Mouse (Mus musculus) cerebellum, adult 18-20 months (tissue): Measurements from ENCODE around the gene Skap1.

Experiments
- DNase-seq, 2 experiments: peaks; one replicate each; pipeline ENCODE4 v3.0.0; 2021

Skap1 gene

GRCm38 (mm10) chr11:96463986-96464715 is at the start of gene Skap1:
TSS of gene Skap1 (plus strand) at chr11:96464593.
- DNase-seq, result no peak

GRCm38 (mm10) chr11:96421074-96421473 is 43.3 kb upstream of the Skap1 start:
- DNase-seq, result no peak

GRCm38 (mm10) chr11:96421517-96422265 is 42.7 kb upstream of the Skap1 start:
- DNase-seq, result no peak

- no peak for DNase-seq
Observed at GRCm38 (mm10) chr11:96425193-96425592, 39.2 kb upstream of the Skap1 start.

- no peak for DNase-seq
Observed at GRCm38 (mm10) chr11:96426191-96426590, 38.2 kb upstream of the Skap1 start.

GRCm38 (mm10) chr11:96426805-96427204 is 37.6 kb upstream of the Skap1 start:
- no peak for DNase-seq

- no peak for DNase-seq
Observed at GRCm38 (mm10) chr11:96429062-96429461, 35.3 kb upstream of the Skap1 start.

GRCm38 (mm10) chr11:96429891-96430290 is 34.5 kb upstream of the Skap1 start:
- no peak for DNase-seq

- DNase-seq, result no peak
Observed at GRCm38 (mm10) chr11:96431871-96432270, 32.5 kb upstream of the Skap1 start.

GRCm38 (mm10) chr11:96434888-96435287 is 29.5 kb upstream of the Skap1 start:
- no peak for DNase-seq

GRCm38 (mm10) chr11:96436525-96436924 is 27.9 kb upstream of the Skap1 start:
- DNase-seq, result no peak

GRCm38 (mm10) chr11:96438787-96439186 is 25.6 kb upstream of the Skap1 start:
- peak; percentile 32 to 38 for DNase-seq

GRCm38 (mm10) chr11:96441546-96442185 is 22.7 kb upstream of the Skap1 start:
- no peak for DNase-seq

GRCm38 (mm10) chr11:96442468-96442867 is 21.9 kb upstream of the Skap1 start:
- DNase-seq, result no peak

- DNase-seq, result no peak
Observed at GRCm38 (mm10) chr11:96447931-96448330, 16.5 kb upstream of the Skap1 start.

- DNase-seq, result no peak
Observed at GRCm38 (mm10) chr11:96455111-96455510, 9.3 kb upstream of the Skap1 start.

- DNase-seq, result no peak
Observed at GRCm38 (mm10) chr11:96455699-96456326, 8.6 kb upstream of the Skap1 start.

- no peak for DNase-seq
Observed at GRCm38 (mm10) chr11:96456508-96457305, 7.7 kb upstream of the Skap1 start.

- DNase-seq, result no peak
Observed at GRCm38 (mm10) chr11:96461766-96462165, 2.6 kb upstream of the Skap1 start.

- DNase-seq, result no peak
Observed at GRCm38 (mm10) chr11:96462191-96462752, 2.1 kb upstream of the Skap1 start.

- DNase-seq, result no peak
Observed at GRCm38 (mm10) chr11:96464716-96465060, 295 bp downstream of the Skap1 start.

GRCm38 (mm10) chr11:96465426-96466056 is 1.1 kb downstream of the Skap1 start:
- no peak for DNase-seq
